Mouse (Mus musculus) hindbrain, postnatal 0 days (tissue): ENCODE results near the gene Hsdl1. TPM values are rescaled to one million over a fixed set of nuclear protein-coding genes. Genes with fewer than 3 reads are reported as not detected.

Experiments
- ATAC-seq: fragments of 200-750 bp; cut with Nextera tagmentation; 2 replicates; pipeline ENCODE4 v1.8.0; 2017; ENCODE audit warnings: mild to moderate bottlenecking, moderate TSS enrichment, moderate library complexity
- DNase-seq: peaks from one replicate; pipeline ENCODE4 v3.0.0-alpha.2; 2015; ENCODE audit warnings: low spot score
- H3K27ac ChIP-seq: fragments of 300-500 bp; sonication (generic); 2 replicates; pipeline ENCODE4 v1.5.1; 2014; ENCODE audit warnings: mild to moderate bottlenecking
- H3K27me3 ChIP-seq: fragments of 300-500 bp; sonication (generic); 2 replicates; pipeline ENCODE4 v1.6.1; 2014; ENCODE audit warnings: low read length, mixed read lengths; ENCODE audit not compliant: insufficient read depth
- H3K36me3 ChIP-seq: fragments of 300-500 bp; sonication (generic); 2 replicates; pipeline ENCODE4 v1.6.1; 2014; ENCODE audit warnings: low read length, mixed read lengths; ENCODE audit not compliant: insufficient read depth
- H3K4me1 ChIP-seq: fragments of 300-500 bp; sonication (generic); 2 replicates; pipeline ENCODE4 v1.6.1; 2014; ENCODE audit warnings: antibody characterized with exemption, low read length, mixed read lengths; ENCODE audit not compliant: insufficient read depth
- H3K4me2 ChIP-seq: fragments of 300-500 bp; sonication (generic); 2 replicates; pipeline ENCODE4 v1.6.1; 2014; ENCODE audit warnings: low read depth, mild to moderate bottlenecking, low read length, moderate library complexity, mixed read lengths
- H3K4me3 ChIP-seq: fragments of 300-500 bp; sonication (generic); 2 replicates; pipeline ENCODE4 v1.5.1; 2014; ENCODE audit warnings: low read length
- H3K9ac ChIP-seq: fragments of 300-500 bp; sonication (generic); replicated peaks from 2 replicates; pipeline ENCODE4 v1.6.1; 2014; ENCODE audit warnings: mild to moderate bottlenecking, low read length, moderate library complexity, mixed read lengths
- H3K9me3 ChIP-seq: fragments of 300-500 bp; sonication (generic); 2 replicates; pipeline ENCODE4 v1.6.1; 2016; ENCODE audit warnings: low read length, mixed read lengths
- CTCF ChIP-seq: IDR thresholded peaks from 2 replicates; pipeline ENCODE4 v1.5.1; 2016; ENCODE audit warnings: antibody characterized with exemption, control low read depth, low read depth
- WGBS: fragments of 180-500 bp; shearing (Covaris S2); extraction: QIAGEN DNeasy Blood & Tissue Kit; methylation state at CpG from one replicate; pipeline ENCODE4 v1.1.7; 2014; 5-methylcytosine and 5-hydroxymethylcytosine counted together
- polyA plus RNA-seq: library from polyadenylated mRNA; unstranded; fragments of >200 nt; fragmentation: Nextera tagmentation; extraction: Ambion mirVana; gene quantifications from 2 replicates; pipeline ENCODE4 v1.2.1, GENCODE M21; 2015
- total RNA-seq: library from RNA; depleted of rRNA; stranded (reverse); fragments of >200 nt; gene quantifications from 2 replicates; pipeline ENCODE4 v1.2.3, GENCODE M21; 2014; rRNA removed

The Hsdl1 gene
- total RNA-seq (127 and 144 TPM in 2 replicates), polyA plus RNA-seq (114 and 126 TPM in 2 replicates)

GRCm38 (mm10) chr8:119574437-119575365 is at the start of gene Hsdl1, which contains the start of gene Dnaaf1:
Hsdl1 (minus strand) TSS chr8:119575183.
Dnaaf1 (plus strand) TSS chr8:119575235.
- Histone ChIP-seq H3K9ac (peak within 1 kb of the TSS; percentile 83), H3K4me3 (peak within 1 kb of the TSS; percentile 88), H3K4me2 (peak within 1 kb of the TSS; percentile 87), H3K4me1 (peaks cover 8% of the 10 kb centered on the region), H3K27me3 (no peaks in the 10 kb centered on the region), H3K9me3 (no peaks in the 10 kb centered on the region), H3K36me3 (no peaks in the 10 kb centered on the region), H3K27ac (peak within 1 kb of the TSS; percentile 83)
- TF ChIP-seq CTCF, result peak; percentile 23
- DNase-seq (peak; percentile 96), ATAC-seq (peak; percentile 86)
- WGBS, result under 1% methylated on average over 87 of the region's 97 CpGs

GRCm38 (mm10) chr8:119623744-119624143 is 48.8 kb upstream of the Hsdl1 start:
- no peak overlapping the region for H3K9ac ChIP-seq
- ATAC-seq, result no peak
- H3K27ac ChIP-seq, result no peak overlapping the region
- H3K36me3 ChIP-seq, result no peaks in the 10 kb centered on the region
- WGBS, result 72% methylated on average over 1 of the region's 1 CpGs
- no peak overlapping the region for H3K4me3 ChIP-seq
- H3K4me2 ChIP-seq, result no peak overlapping the region
- DNase-seq, result no peak
- H3K4me1 ChIP-seq, result no peaks in the 10 kb centered on the region
- TF ChIP-seq CTCF, result no peak
- H3K9me3 ChIP-seq, result no peaks in the 10 kb centered on the region
- no peaks in the 10 kb centered on the region for H3K27me3 ChIP-seq

- Histone ChIP-seq H3K9me3 (no peaks in the 10 kb centered on the region), H3K27ac (no peak overlapping the region), H3K4me1 (no peaks in the 10 kb centered on the region), H3K4me2 (no peak overlapping the region), H3K9ac (no peak overlapping the region), H3K4me3 (no peak overlapping the region), H3K27me3 (no peaks in the 10 kb centered on the region), H3K36me3 (no peaks in the 10 kb centered on the region)
- 84% methylated on average over 8 of the region's 8 CpGs for WGBS
- DNase-seq (no peak), ATAC-seq (no peak)
- no peak for TF ChIP-seq CTCF
Observed at GRCm38 (mm10) chr8:119623061-119623460, 48.1 kb upstream of the Hsdl1 start.

GRCm38 (mm10) chr8:119622555-119622954 is 47.6 kb upstream of the Hsdl1 start:
- Histone ChIP-seq H3K27ac (no peak overlapping the region), H3K9me3 (no peaks in the 10 kb centered on the region), H3K36me3 (no peaks in the 10 kb centered on the region), H3K4me2 (no peak overlapping the region), H3K27me3 (no peaks in the 10 kb centered on the region), H3K9ac (no peak overlapping the region), H3K4me1 (no peaks in the 10 kb centered on the region), H3K4me3 (no peak overlapping the region)
- 64% methylated on average over 4 of the region's 4 CpGs for WGBS
- ATAC-seq, result no peak
- no peak for DNase-seq
- TF ChIP-seq CTCF, result no peak

GRCm38 (mm10) chr8:119620848-119621465 is 46.0 kb upstream of the Hsdl1 start:
- DNase-seq (no peak), ATAC-seq (no peak)
- no peak overlapping the region for H3K27ac ChIP-seq
- H3K9ac ChIP-seq, result no peak overlapping the region
- 86% methylated on average over 14 of the region's 14 CpGs for WGBS
- no peaks in the 10 kb centered on the region for H3K4me1 ChIP-seq
- no peak overlapping the region for H3K4me3 ChIP-seq
- no peak overlapping the region for H3K4me2 ChIP-seq
- TF ChIP-seq CTCF, result no peak
- H3K27me3 ChIP-seq, result no peaks in the 10 kb centered on the region
- H3K36me3 ChIP-seq, result no peaks in the 10 kb centered on the region
- H3K9me3 ChIP-seq, result no peaks in the 10 kb centered on the region

- Histone ChIP-seq H3K4me1 (no peaks in the 10 kb centered on the region), H3K4me3 (no peak overlapping the region), H3K36me3 (no peaks in the 10 kb centered on the region), H3K27ac (no peak overlapping the region), H3K9ac (no peak overlapping the region), H3K27me3 (no peaks in the 10 kb centered on the region), H3K4me2 (no peak overlapping the region), H3K9me3 (no peaks in the 10 kb centered on the region)
- no peak for DNase-seq
- no peak for TF ChIP-seq CTCF
- no peak for ATAC-seq
- WGBS, result 76% methylated on average over 6 of the region's 6 CpGs
Observed at GRCm38 (mm10) chr8:119620116-119620840, 45.3 kb upstream of the Hsdl1 start.
